Mouse (Mus musculus): Measurements from ENCODE around the gene Fzr1. TPM values are rescaled to one million over a fixed set of nuclear protein-coding genes. Genes with fewer than 3 reads are reported as not detected.

Gene Fzr1
- polyA plus RNA-seq, 1 experiment from 2014 or later: 149 TPM

DNA sequence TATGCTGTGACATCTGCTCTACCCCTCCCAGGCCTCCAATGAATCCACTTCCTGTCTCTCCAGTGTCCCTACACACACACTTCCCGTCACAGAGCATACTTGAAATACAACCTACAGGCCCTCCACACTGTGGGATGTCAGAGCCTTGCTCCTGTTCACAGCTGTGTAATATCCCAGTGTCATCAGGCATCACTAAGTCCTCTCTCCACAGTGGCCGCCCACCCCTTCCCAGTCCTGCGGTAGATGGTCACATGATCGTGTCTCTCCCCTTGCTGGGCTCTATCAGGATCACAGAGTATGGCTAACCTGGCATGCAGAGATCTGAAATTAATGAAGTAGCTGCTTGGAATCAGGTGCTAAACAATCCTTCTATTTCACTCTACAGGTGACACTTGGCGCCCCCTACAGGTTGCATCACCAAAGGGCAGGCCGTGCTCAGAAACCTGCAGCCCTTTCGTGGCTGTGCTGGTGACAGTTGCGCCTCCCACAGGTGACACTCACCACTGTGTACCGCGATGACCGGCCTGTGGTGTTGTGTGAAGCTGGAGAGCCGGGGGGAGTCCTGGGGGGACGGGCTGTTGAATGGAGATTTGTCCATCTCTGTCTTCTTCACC, 27.4 kb upstream of the Fzr1 start:
- Histone ChIP-seq H3K27me3 (replicated peaks; ENCODE audit: control insufficient read depth, insufficient read depth, low read length) (peaks cover 3% of the 10 kb centered on the region; the same call in 1 of the 2 replicates), H3K4me3 (ENCODE audit: low read length) (no peak overlapping the region), H3K4me1 (ENCODE audit: control insufficient read depth, insufficient read depth, low read depth, low read length) (peaks cover 40% of the 10 kb centered on the region), H3K36me3 (ENCODE audit: control insufficient read depth, insufficient read depth, low read length) (peaks cover 21% of the 10 kb centered on the region), H3K27ac (ENCODE audit: low read depth, low read length) (no peak overlapping the region), H3K4me2 (ENCODE audit: low read length) (no peak overlapping the region), H3K9ac (ENCODE audit: low read depth, low read length) (no peak overlapping the region), H3K9me3 (ENCODE audit: control insufficient read depth, low read length) (no peaks in the 10 kb centered on the region)
- ATAC-seq: no peak
- 49% methylated on average over 13 of the region's 13 CpGs for WGBS

GRCm38 (mm10) chr10:81404720-81405119, 26.4 kb upstream of the Fzr1 start:
- Histone ChIP-seq H3K4me1 (ENCODE audit: control insufficient read depth, insufficient read depth, low read depth, low read length) (peaks cover 39% of the 10 kb centered on the region), H3K36me3 (ENCODE audit: control insufficient read depth, insufficient read depth, low read length) (peaks cover 27% of the 10 kb centered on the region)
- 61% methylated on average over 17 of the region's 18 CpGs for WGBS

DNA sequence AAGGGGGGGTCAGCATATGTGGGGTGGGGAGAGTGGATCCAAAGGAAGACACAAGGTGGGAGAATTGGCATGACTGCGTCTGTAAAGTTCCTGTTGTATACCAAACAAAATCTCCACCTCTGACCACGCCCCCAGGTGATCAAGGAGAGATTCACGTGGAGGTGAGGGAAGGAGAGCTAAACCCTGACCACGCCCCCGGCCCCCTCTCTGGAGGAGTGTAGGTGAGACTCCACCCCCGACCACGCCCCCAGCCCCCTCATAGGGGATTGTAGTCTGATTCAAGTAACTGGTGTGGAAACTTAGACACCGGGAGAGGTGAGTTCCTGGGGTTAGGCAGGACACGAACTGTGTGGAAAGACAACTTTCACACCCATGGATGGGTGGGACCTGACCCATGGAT, 25.8 kb upstream of the Fzr1 start:
- Histone ChIP-seq H3K4me2 (ENCODE audit: low read length) (no peak overlapping the region), H3K27ac (ENCODE audit: low read depth, low read length) (no peak overlapping the region), H3K27me3 (replicated peaks; ENCODE audit: control insufficient read depth, insufficient read depth, low read length) (peaks cover 3% of the 10 kb centered on the region; the same call in 1 of the 2 replicates), H3K9me3 (ENCODE audit: control insufficient read depth, low read length) (no peaks in the 10 kb centered on the region), H3K9ac (ENCODE audit: low read depth, low read length) (no peak overlapping the region), H3K4me3 (ENCODE audit: low read length) (no peak overlapping the region), H3K36me3 (ENCODE audit: control insufficient read depth, insufficient read depth, low read length) (peaks cover 27% of the 10 kb centered on the region), H3K4me1 (ENCODE audit: control insufficient read depth, insufficient read depth, low read depth, low read length) (peaks cover 39% of the 10 kb centered on the region)
- no peak for ATAC-seq
- WGBS: 32% methylated on average over 9 of the region's 9 CpGs

More at GRCm38 (mm10) chr10:81404720-81405119, 26.4 kb upstream of the Fzr1 start:
- Histone ChIP-seq H3K4me3 (ENCODE audit: low read length) (no peak overlapping the region), H3K9me3 (ENCODE audit: control insufficient read depth, low read length) (no peaks in the 10 kb centered on the region), H3K4me2 (ENCODE audit: low read length) (no peak overlapping the region), H3K27ac (ENCODE audit: low read depth, low read length) (no peak overlapping the region), H3K27me3 (replicated peaks; ENCODE audit: control insufficient read depth, insufficient read depth, low read length) (peaks cover 3% of the 10 kb centered on the region; the same call in 1 of the 2 replicates), H3K9ac (ENCODE audit: low read depth, low read length) (peak overlapping the region; percentile 35)
- ATAC-seq: no peak

DNA sequence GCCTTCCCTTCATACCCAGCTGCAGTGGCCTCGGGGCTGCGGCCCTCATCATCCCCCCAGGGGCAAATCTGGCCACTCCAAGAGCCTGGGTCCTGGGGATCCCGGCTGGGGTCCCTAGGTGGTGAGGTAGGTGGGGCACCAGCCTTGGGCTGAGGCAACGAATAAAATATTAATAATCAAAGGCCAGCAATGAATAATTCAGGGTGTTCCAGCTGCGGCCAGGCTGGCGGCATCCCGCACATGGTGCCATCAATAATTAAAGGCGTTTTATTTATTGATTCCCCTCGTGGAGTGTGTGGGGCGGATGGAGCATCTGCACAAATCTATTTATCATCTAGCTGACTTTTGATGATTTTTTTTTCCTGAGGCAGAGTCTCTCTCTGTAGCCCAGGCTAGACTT, 25.2 kb upstream of the Fzr1 start:
- 37% methylated on average over 10 of the region's 10 CpGs for WGBS
- Histone ChIP-seq H3K27ac (ENCODE audit: low read depth, low read length) (no peak overlapping the region; the same call in 1 of the 2 replicates), H3K4me1 (ENCODE audit: control insufficient read depth, insufficient read depth, low read depth, low read length) (peaks cover 39% of the 10 kb centered on the region), H3K36me3 (ENCODE audit: control insufficient read depth, insufficient read depth, low read length) (peaks cover 27% of the 10 kb centered on the region), H3K27me3 (replicated peaks; ENCODE audit: control insufficient read depth, insufficient read depth, low read length) (no peaks in the 10 kb centered on the region), H3K9ac (ENCODE audit: low read depth, low read length) (peak overlapping the region; percentile 27; the same call in 1 of the 2 replicates), H3K4me2 (ENCODE audit: low read length) (no peak overlapping the region), H3K9me3 (ENCODE audit: control insufficient read depth, low read length) (no peaks in the 10 kb centered on the region), H3K4me3 (ENCODE audit: low read length) (no peak overlapping the region)
- no peak for ATAC-seq

DNA sequence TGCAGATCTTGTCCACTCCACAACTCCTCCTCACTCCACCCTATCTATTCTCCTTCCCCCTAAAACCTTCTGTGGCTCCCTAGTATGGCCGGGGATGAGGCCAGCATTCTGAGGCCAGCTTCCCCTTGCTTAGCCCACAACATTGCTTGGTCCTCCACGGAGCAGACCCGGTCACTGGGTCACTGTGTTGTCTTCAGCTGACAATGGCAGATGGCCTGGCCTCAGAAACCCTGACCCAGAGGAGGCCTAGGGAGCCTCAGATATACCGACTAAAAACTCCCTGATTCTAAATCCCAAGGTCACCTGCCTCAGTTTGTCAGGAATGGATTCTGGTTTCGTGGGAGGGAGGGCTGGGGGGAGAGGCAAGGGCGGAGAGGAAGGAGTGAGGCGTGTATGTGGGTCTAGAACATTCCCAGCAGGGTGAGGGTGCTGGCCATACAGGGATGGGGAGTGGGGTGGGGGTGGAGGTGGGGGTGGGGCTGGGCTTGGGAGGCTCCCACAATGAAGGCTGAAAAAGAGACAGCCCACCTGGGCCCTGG, 24.0 kb upstream of the Fzr1 start:
- ATAC-seq: no peak
- H3K36me3 ChIP-seq (ENCODE audit: control insufficient read depth, insufficient read depth, low read length): peaks cover 27% of the 10 kb centered on the region
- H3K9ac ChIP-seq (ENCODE audit: low read depth, low read length): peak overlapping the region; percentile 45
- WGBS: 10% methylated on average over 7 of the region's 7 CpGs
- no peak overlapping the region for H3K4me3 ChIP-seq (ENCODE audit: low read length)
- H3K27ac ChIP-seq (ENCODE audit: low read depth, low read length): peak overlapping the region; percentile 81
- H3K4me2 ChIP-seq (ENCODE audit: low read length): peak overlapping the region; percentile 28
- H3K27me3 ChIP-seq (replicated peaks; ENCODE audit: control insufficient read depth, insufficient read depth, low read length): no peaks in the 10 kb centered on the region
- H3K9me3 ChIP-seq (ENCODE audit: control insufficient read depth, low read length): no peaks in the 10 kb centered on the region
- peaks cover 31% of the 10 kb centered on the region for H3K4me1 ChIP-seq (ENCODE audit: control insufficient read depth, insufficient read depth, low read depth, low read length)

DNA sequence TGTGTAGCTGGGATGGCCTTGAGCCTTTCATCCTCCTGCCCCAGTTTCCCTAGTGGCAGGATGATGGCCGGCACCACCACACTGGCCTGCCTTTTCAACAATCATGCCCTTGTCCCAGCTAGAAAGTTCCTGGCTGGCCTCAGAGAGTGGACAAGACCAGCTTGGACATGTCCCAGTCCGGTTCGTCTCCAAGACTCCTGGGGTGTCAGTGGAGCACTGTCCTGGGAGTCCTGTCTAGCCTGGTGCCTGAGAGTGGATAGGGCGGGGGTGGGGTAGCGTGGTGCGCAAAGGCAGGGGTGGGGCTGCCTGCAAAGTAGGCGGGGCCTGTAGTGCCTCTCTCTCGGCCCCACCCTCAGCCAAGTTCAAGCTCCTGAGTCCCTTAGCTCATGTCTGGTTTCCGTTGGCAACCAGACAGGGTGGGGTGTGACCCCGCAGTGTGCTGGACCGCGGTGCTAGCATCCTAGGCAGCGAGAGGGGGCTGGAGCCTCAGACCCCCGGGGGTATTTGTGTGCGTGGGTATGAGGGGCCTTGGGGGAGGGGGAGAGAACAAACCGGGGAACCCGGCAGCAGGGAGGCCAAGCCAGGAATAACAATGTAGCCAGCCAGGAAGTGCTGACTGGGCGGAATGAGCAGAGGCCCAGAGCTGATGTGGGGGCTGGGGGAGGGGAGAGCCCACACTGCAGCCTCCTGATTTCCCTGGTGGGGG, 23.4 kb upstream of the Fzr1 start:
- Histone ChIP-seq H3K36me3 (ENCODE audit: control insufficient read depth, insufficient read depth, low read length) (peaks cover 22% of the 10 kb centered on the region), H3K9me3 (ENCODE audit: control insufficient read depth, low read length) (no peaks in the 10 kb centered on the region), H3K27me3 (replicated peaks; ENCODE audit: control insufficient read depth, insufficient read depth, low read length) (no peaks in the 10 kb centered on the region), H3K4me2 (ENCODE audit: low read length) (peak overlapping the region; percentile 28), H3K4me1 (ENCODE audit: control insufficient read depth, insufficient read depth, low read depth, low read length) (peaks cover 29% of the 10 kb centered on the region), H3K9ac (ENCODE audit: low read depth, low read length) (peak overlapping the region; percentile 45), H3K4me3 (ENCODE audit: low read length) (no peak overlapping the region), H3K27ac (ENCODE audit: low read depth, low read length) (peak overlapping the region; percentile 81)
- peak; percentile 74 for ATAC-seq
- 4% methylated on average over 17 of the region's 18 CpGs for WGBS

DNA sequence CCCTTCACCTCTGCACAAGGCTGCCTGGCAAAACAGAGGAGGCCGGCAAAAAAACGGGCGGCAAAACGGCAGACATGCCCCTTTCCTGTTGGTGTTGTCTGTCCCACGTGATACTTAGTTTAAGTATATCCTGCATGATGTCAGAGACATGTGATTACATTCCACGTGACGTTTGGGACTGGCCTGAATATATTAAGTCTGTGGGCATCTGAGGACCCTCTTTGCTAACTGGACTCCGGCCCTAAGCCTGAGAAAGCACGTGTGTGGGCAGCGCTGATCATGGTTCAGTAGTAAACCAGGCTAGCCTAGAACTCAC, 22.8 kb upstream of the Fzr1 start:
- Histone ChIP-seq H3K4me3 (ENCODE audit: low read length) (no peak overlapping the region), H3K9me3 (ENCODE audit: control insufficient read depth, low read length) (no peaks in the 10 kb centered on the region), H3K36me3 (ENCODE audit: control insufficient read depth, insufficient read depth, low read length) (peaks cover 17% of the 10 kb centered on the region), H3K27ac (ENCODE audit: low read depth, low read length) (peak overlapping the region; percentile 81), H3K4me2 (ENCODE audit: low read length) (peak overlapping the region; percentile 27), H3K4me1 (ENCODE audit: control insufficient read depth, insufficient read depth, low read depth, low read length) (peaks cover 32% of the 10 kb centered on the region), H3K9ac (ENCODE audit: low read depth, low read length) (peak overlapping the region; percentile 29; the same call in 1 of the 2 replicates), H3K27me3 (replicated peaks; ENCODE audit: control insufficient read depth, insufficient read depth, low read length) (no peaks in the 10 kb centered on the region)
- 28% methylated on average over 10 of the region's 10 CpGs for WGBS
- no peak for ATAC-seq

DNA sequence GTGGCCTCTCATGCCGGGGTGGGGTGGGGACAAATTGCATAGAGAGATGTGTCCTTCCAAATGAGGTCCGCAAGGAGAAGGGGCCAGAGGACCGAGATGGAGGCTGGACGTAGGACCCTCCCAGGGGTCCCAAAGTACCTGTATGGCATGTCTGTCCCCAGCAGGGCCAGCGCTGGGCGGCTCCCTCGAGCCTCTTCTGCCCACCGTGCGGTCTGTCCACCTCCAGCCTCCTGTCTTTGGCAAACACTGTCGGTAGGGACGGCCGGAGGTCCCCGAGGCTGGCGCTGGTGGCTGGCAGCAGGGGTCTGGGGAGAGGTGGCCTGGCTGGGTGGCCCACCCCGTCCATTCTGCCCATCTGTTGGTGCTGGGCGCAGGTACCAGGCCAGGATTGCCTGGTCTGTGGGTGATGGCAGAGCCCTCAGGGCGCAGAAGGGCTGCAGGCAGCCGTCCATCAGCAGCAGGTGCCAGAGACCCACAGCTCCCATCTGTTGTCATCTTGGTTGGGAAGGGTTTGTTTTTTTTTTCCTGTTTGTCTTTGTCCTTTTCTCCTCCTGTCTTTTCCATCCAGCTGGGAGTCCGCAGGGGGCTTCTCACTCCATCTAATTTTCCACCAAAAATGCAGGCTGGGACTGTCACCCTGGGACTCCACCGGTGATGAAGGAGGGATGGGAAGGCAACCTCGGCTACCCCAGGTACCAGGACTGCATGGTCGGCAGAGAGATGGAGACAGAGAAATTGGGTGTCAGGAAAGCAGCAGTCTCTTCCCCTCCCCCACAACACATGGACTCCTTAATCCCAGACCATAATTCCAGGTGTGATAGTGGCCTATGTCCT, 22.3 kb upstream of the Fzr1 start:
- H3K27me3 ChIP-seq (replicated peaks; ENCODE audit: control insufficient read depth, insufficient read depth, low read length): no peaks in the 10 kb centered on the region
- no peaks in the 10 kb centered on the region for H3K9me3 ChIP-seq (ENCODE audit: control insufficient read depth, low read length)
- H3K4me3 ChIP-seq (ENCODE audit: low read length): peak overlapping the region; percentile 3
- peak overlapping the region; percentile 29 for H3K9ac ChIP-seq (ENCODE audit: low read depth, low read length)
- H3K27ac ChIP-seq (ENCODE audit: low read depth, low read length): peak overlapping the region; percentile 81
- ATAC-seq: no peak
- peak overlapping the region; percentile 27 for H3K4me2 ChIP-seq (ENCODE audit: low read length)
- peaks cover 32% of the 10 kb centered on the region for H3K4me1 ChIP-seq (ENCODE audit: control insufficient read depth, insufficient read depth, low read depth, low read length)
- 43% methylated on average over 18 of the region's 22 CpGs for WGBS
- peaks cover 13% of the 10 kb centered on the region for H3K36me3 ChIP-seq (ENCODE audit: control insufficient read depth, insufficient read depth, low read length)
